Mouse (Mus musculus) hindbrain, embryonic 15.5 days (tissue): ENCODE results near the gene Nrp2. TPM values are rescaled to one million over a fixed set of nuclear protein-coding genes. Genes with fewer than 3 reads are reported as not detected.

ENCODE experiments used
- ATAC-seq: fragments of 200-750 bp; cut with Nextera tagmentation; 2 replicates; pipeline ENCODE4 v1.8.0; 2017; ENCODE audit warnings: low read depth, moderate number of reproducible peaks, moderate TSS enrichment; ENCODE audit not compliant: low FRiP score
- H3K27ac ChIP-seq: fragments of 300-500 bp; sonication (generic); replicated peaks from 2 replicates; pipeline ENCODE4 v1.5.1; 2015; ENCODE audit warnings: mild to moderate bottlenecking, inconsistent platforms
- H3K27me3 ChIP-seq: fragments of 300-500 bp; sonication (generic); 2 replicates; pipeline ENCODE4 v1.6.1; 2015; ENCODE audit warnings: control low read depth, inconsistent platforms
- H3K36me3 ChIP-seq: fragments of 300-500 bp; sonication (generic); 2 replicates; pipeline ENCODE4 v1.6.1; 2015; ENCODE audit warnings: control low read depth, inconsistent platforms
- H3K4me1 ChIP-seq: fragments of 300-500 bp; sonication (generic); replicated peaks from 2 replicates; pipeline ENCODE4 v1.6.1; 2015; ENCODE audit warnings: control low read depth, inconsistent platforms
- H3K4me2 ChIP-seq: fragments of 300-500 bp; sonication (generic); 2 replicates; pipeline ENCODE4 v1.6.1; 2015; ENCODE audit warnings: moderate library complexity, mild to moderate bottlenecking, inconsistent platforms
- H3K4me3 ChIP-seq: fragments of 300-500 bp; sonication (generic); 2 replicates; pipeline ENCODE4 v1.5.1; 2015; ENCODE audit warnings: mild to moderate bottlenecking, inconsistent platforms
- H3K9ac ChIP-seq: fragments of 300-500 bp; sonication (generic); 2 replicates; pipeline ENCODE4 v1.6.1; 2015; ENCODE audit warnings: inconsistent platforms
- H3K9me3 ChIP-seq: fragments of 300-500 bp; sonication (generic); 2 replicates; pipeline ENCODE4 v1.6.1; 2016; ENCODE audit warnings: control low read depth, inconsistent platforms
- WGBS: fragments of 180-500 bp; shearing (Covaris S2); methylation state at CpG from one replicate; pipeline ENCODE4 v1.1.7; 2015; 5-methylcytosine and 5-hydroxymethylcytosine counted together
- polyA plus RNA-seq: library from polyadenylated mRNA; unstranded; fragments of >200 nt; fragmentation: Nextera tagmentation; extraction: Ambion mirVana; gene quantifications from 2 replicates; pipeline ENCODE4 v1.2.1, GENCODE M21; 2015

Gene Nrp2
- polyA plus RNA-seq, 1 experiment from 2014 or later: 31.5 TPM

DNA sequence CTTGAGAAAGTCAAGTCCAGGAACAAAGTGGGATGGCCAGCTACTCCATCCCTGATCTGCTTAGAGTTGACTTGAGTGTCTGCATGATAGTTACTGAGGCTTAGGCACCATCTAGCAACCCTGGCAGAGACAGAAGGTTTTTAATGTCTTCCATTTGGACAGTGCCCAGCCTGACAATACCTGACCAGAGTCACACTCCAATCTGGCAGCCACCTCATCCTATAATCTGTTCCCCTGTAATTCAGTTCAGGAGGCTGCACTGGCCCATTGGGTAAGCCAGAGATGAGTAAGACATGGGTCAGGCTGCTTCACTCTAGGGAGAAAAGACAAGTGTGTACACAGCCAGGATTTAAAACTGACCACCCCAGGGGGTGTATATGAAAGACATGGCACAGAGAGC, 79.5 kb downstream of the Nrp2 start:
- H3K4me2 ChIP-seq: no peak overlapping the region
- H3K9me3 ChIP-seq: no peaks in the 10 kb centered on the region
- peaks cover 35% of the 10 kb centered on the region for H3K4me1 ChIP-seq
- no peaks in the 10 kb centered on the region; the same call in 1 of the 2 replicates for H3K36me3 ChIP-seq
- H3K27ac ChIP-seq: no peak overlapping the region
- no peak overlapping the region for H3K9ac ChIP-seq
- ATAC-seq: no peak
- no peaks in the 10 kb centered on the region for H3K27me3 ChIP-seq
- no peak overlapping the region for H3K4me3 ChIP-seq

GRCm38 (mm10) chr1:62783354-62784083, 80.4 kb downstream of the Nrp2 start:
- Histone ChIP-seq H3K4me1 (peaks cover 35% of the 10 kb centered on the region), H3K4me2 (peak overlapping the region; percentile 11; the same call in 1 of the 2 replicates), H3K36me3 (no peaks in the 10 kb centered on the region; the same call in none of the 2 replicates), H3K27me3 (no peaks in the 10 kb centered on the region), H3K4me3 (no peak overlapping the region), H3K9me3 (no peaks in the 10 kb centered on the region), H3K27ac (peak overlapping the region; percentile 57), H3K9ac (no peak overlapping the region)
- WGBS: 45% methylated on average over 18 of the region's 18 CpGs
- ATAC-seq: peak; percentile 38

DNA sequence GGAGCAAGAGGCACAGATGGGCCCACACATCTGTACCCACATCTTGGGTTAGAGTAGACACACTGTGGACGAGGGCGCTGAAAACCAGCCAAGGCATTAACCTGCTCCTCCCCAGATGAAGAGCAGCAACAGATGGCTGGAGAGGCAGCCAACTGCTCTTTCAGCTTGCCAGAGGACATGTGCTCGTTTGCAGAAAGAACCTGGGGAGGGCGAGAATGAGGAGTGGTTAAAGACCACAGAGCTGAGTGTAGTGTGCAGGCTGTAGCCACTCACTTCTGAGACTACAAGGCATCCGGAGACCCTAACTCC, 81.0 kb downstream of the Nrp2 start:
- Histone ChIP-seq H3K4me1 (peaks cover 35% of the 10 kb centered on the region), H3K27ac (peak overlapping the region; percentile 57), H3K4me3 (no peak overlapping the region), H3K4me2 (0 out of 2 replicates have a peak overlapping the region, but pooled peaks have one; percentile 11), H3K9me3 (no peaks in the 10 kb centered on the region), H3K36me3 (no peaks in the 10 kb centered on the region; the same call in none of the 2 replicates), H3K27me3 (no peaks in the 10 kb centered on the region), H3K9ac (no peak overlapping the region)
- 52% methylated on average over 5 of the region's 5 CpGs for whole genome bisulfite sequencing
- peak; percentile 66 for ATAC-seq

DNA sequence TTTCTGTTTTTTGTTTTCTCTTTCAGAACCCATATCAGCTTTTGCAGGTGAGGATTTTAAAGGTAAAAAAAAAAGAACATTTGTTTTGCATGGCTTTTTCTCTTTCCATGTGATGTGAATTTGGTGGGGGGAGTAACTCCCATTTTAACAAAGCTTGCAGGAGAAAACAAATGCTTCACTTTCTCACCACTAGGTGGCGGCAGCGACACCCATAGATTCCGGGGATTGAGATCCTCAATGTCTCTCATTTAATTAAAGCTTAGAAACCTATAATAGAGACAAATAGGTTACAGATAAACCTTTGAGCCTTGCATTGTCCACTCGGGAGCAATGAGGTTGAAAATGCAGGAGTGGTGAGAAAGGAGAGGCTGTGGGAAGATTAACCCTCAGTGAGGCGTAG, 83.2 kb downstream of the Nrp2 start:
- no peak for ATAC-seq
- Histone ChIP-seq H3K27me3 (no peaks in the 10 kb centered on the region), H3K4me1 (peaks cover 25% of the 10 kb centered on the region), H3K4me2 (no peak overlapping the region), H3K9me3 (no peaks in the 10 kb centered on the region), H3K4me3 (no peak overlapping the region), H3K9ac (no peak overlapping the region), H3K36me3 (no peaks in the 10 kb centered on the region; the same call in none of the 2 replicates), H3K27ac (no peak overlapping the region)
- 13% methylated on average over 5 of the region's 5 CpGs for WGBS

- Histone ChIP-seq H3K36me3 (no peaks in the 10 kb centered on the region; the same call in none of the 2 replicates), H3K27me3 (no peaks in the 10 kb centered on the region), H3K9me3 (no peaks in the 10 kb centered on the region), H3K9ac (no peak overlapping the region), H3K4me1 (peaks cover 25% of the 10 kb centered on the region), H3K27ac (no peak overlapping the region), H3K4me2 (no peak overlapping the region), H3K4me3 (no peak overlapping the region)
- no peak for ATAC-seq
- WGBS: 82% methylated on average over 10 of the region's 10 CpGs
Observed at GRCm38 (mm10) chr1:62787546-62787945, 84.5 kb downstream of the Nrp2 start.

DNA sequence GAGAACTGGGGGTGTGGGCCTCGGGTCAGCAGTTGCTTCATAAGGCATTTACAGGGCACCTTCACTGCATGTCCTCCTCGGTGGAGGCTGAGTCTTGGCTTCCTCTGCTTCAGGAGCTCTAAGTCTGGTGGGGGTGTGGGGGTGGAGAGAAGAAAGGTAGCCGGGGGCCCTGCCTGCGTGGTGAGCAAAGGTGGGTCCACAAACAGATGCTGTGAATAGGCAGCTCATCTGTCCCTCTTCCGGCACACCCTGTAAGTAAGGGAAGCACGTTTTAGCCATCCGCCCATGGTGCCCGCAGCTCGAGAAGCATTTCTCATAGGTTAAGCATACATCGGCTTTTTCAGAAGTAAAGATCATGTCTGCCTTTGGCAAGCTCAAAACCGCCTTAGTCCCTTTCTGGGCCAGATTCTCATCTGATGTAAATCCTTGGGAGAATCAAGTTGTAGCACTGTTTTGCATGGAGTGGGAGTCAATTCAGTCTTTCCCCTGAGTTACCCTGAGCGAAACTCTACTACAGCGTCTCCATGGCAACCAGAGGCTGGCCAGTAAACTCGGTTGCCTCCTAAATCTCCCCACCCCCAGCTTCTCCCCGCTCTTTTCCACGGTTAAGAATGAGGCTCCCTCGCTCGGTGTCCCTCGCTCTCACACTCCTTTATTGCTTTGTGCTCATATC, 91.3 kb downstream of the Nrp2 start:
- no peak overlapping the region for H3K9ac ChIP-seq
- H3K4me2 ChIP-seq: peak overlapping the region; percentile 40
- no peaks in the 10 kb centered on the region for H3K9me3 ChIP-seq
- peaks cover 25% of the 10 kb centered on the region for H3K4me1 ChIP-seq
- peak overlapping the region; percentile 36; the same call in 1 of the 2 replicates for H3K27ac ChIP-seq
- ATAC-seq: peak; percentile 76
- 26% methylated on average over 19 of the region's 19 CpGs for WGBS
- H3K4me3 ChIP-seq: no peak overlapping the region
- no peaks in the 10 kb centered on the region for H3K36me3 ChIP-seq
- H3K27me3 ChIP-seq: no peaks in the 10 kb centered on the region

- WGBS: 42% methylated on average over 2 of the region's 2 CpGs
- 0 out of 2 replicates have a peak, but pooled peaks have one; percentile 6 for ATAC-seq
Observed at GRCm38 (mm10) chr1:62794896-62795255, 91.8 kb downstream of the Nrp2 start.

GRCm38 (mm10) chr1:62795307-62796037, 92.4 kb downstream of the Nrp2 start:
- Histone ChIP-seq H3K36me3 (no peaks in the 10 kb centered on the region), H3K4me2 (peak overlapping the region; percentile 50), H3K27me3 (no peaks in the 10 kb centered on the region), H3K27ac (peak overlapping the region; percentile 20; the same call in 1 of the 2 replicates), H3K9ac (no peak overlapping the region), H3K4me3 (peak overlapping the region; percentile 13), H3K4me1 (peaks cover 25% of the 10 kb centered on the region), H3K9me3 (no peaks in the 10 kb centered on the region)
- ATAC-seq: peak; percentile 58
- 19% methylated on average over 28 of the region's 28 CpGs for WGBS

More at GRCm38 (mm10) chr1:62794896-62795255, 91.8 kb downstream of the Nrp2 start:
- Histone ChIP-seq H3K4me1 (peaks cover 25% of the 10 kb centered on the region), H3K9me3 (no peaks in the 10 kb centered on the region), H3K27ac (0 out of 2 replicates have a peak overlapping the region, but pooled peaks have one; percentile 36), H3K27me3 (no peaks in the 10 kb centered on the region), H3K4me2 (peak overlapping the region; percentile 40), H3K36me3 (no peaks in the 10 kb centered on the region), H3K4me3 (no peak overlapping the region), H3K9ac (no peak overlapping the region)

- H3K27me3 ChIP-seq: no peaks in the 10 kb centered on the region
- no peak overlapping the region for H3K9ac ChIP-seq
- H3K4me3 ChIP-seq: peak overlapping the region; percentile 13; the same call in 1 of the 2 replicates
Observed at GRCm38 (mm10) chr1:62796038-62796647, 93.1 kb downstream of the Nrp2 start.

GRCm38 (mm10) chr1:62799427-62799826, 96.3 kb downstream of the Nrp2 start:
- H3K27me3 ChIP-seq: no peaks in the 10 kb centered on the region
- ATAC-seq: no peak
- no peak overlapping the region for H3K9ac ChIP-seq
- WGBS: 48% methylated on average over 4 of the region's 4 CpGs
- H3K27ac ChIP-seq: no peak overlapping the region
- no peaks in the 10 kb centered on the region for H3K9me3 ChIP-seq
- H3K4me2 ChIP-seq: no peak overlapping the region
- H3K36me3 ChIP-seq: no peaks in the 10 kb centered on the region
- H3K4me3 ChIP-seq: no peak overlapping the region
- H3K4me1 ChIP-seq: peaks cover 24% of the 10 kb centered on the region

More at GRCm38 (mm10) chr1:62796038-62796647, 93.1 kb downstream of the Nrp2 start:
- WGBS: 46% methylated on average over 9 of the region's 9 CpGs
- H3K9me3 ChIP-seq: no peaks in the 10 kb centered on the region
- peaks cover 25% of the 10 kb centered on the region for H3K4me1 ChIP-seq
- 0 out of 2 replicates have a peak overlapping the region, but pooled peaks have one; percentile 20 for H3K27ac ChIP-seq
- peak overlapping the region; percentile 50 for H3K4me2 ChIP-seq
- peak; percentile 59 for ATAC-seq
- no peaks in the 10 kb centered on the region for H3K36me3 ChIP-seq

DNA sequence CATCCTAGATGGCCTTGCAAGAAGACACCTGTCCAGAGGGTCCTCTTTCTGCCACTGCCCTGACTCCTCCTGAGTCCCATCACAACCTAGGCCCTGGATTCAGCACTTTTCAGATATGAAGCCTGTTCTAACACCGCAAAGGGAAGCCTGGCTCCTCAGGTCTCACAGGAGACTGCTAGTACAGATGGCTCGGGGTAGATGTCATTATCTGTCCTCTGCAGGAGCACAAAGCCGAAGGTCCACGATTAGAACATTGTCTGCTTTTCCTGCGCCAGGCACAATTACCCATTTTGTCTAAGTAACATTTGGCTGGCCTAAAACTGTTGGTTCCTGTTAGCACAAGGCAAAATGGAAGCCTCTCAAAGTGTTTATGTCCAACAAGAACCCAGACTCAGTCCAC, 97.3 kb downstream of the Nrp2 start:
- no peak overlapping the region for H3K4me2 ChIP-seq
- no peak overlapping the region for H3K4me3 ChIP-seq
- no peak overlapping the region for H3K27ac ChIP-seq
- no peak overlapping the region for H3K9ac ChIP-seq
- H3K4me1 ChIP-seq: peaks cover 14% of the 10 kb centered on the region
- WGBS: 84% methylated on average over 5 of the region's 5 CpGs
- no peaks in the 10 kb centered on the region for H3K9me3 ChIP-seq
- no peak for ATAC-seq
- no peaks in the 10 kb centered on the region for H3K36me3 ChIP-seq
- H3K27me3 ChIP-seq: no peaks in the 10 kb centered on the region
